Mouse (Mus musculus) embryo, embryonic 11 days (tissue): ENCODE results near the gene Actn4.
"Not testable (repeated sequence)": the region's sequence is repeated elsewhere in the genome, so short reads cannot be mapped to it uniquely, and the experiment has no call there.

Source experiments
- DNase-seq: peaks from one replicate; pipeline ENCODE4 v3.0.0-alpha.2; 2015

Actn4 gene

DNA sequence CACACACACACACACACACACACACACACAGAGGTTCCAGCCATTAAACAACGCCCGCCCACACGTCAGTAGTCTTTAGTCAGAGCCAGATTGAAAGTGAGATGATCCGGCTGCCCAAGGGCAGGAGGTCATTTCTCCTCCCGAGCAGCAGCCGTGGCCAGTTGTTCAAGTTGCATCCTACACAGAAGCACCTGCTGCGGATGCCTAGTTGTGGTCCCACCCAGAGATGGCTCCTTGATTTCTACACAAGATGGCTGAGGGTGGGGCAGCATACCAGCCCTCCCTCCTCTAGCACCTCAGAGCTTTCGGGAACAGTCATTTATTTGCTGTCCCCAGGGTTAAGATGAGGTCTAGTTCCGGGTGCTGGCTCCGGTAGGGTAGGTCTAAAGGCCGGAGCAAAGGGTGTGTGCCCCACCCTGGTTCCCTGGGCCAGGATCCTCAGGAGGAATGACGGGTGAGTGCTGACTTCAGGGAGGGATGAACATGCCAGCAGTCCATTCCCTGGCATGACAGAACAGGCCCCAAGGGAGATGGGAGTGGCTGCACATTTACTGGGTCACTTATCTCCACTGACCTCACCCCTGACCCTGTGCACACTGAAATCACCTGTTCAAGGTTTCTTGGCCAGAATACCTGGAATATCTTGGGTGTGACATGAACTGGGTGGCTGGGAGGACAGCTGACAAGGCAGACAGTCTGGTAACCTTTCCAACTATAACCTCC, 7.7 kb upstream of the Actn4 start:
- no peak for DNase-seq

DNA sequence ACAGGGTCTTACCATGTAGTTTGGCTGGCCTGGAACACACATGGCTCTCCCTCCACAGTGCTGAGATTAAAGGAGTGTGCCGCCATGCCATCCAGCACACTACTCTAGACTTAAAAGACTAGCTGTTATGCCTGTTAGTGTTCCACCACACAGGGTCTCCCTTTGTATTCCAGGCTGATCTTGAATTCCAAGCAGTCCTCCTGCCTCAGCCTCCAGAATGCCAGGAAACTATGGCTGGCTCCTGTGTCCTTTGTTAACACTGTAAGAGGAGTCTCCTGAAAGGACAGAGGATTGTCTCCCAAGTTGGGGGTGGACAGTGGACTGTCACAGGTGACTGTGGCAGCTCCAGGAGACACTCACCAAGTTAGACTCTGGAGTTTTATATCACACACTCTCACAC, 7.1 kb upstream of the Actn4 start:
- no peak for DNase-seq

DNA sequence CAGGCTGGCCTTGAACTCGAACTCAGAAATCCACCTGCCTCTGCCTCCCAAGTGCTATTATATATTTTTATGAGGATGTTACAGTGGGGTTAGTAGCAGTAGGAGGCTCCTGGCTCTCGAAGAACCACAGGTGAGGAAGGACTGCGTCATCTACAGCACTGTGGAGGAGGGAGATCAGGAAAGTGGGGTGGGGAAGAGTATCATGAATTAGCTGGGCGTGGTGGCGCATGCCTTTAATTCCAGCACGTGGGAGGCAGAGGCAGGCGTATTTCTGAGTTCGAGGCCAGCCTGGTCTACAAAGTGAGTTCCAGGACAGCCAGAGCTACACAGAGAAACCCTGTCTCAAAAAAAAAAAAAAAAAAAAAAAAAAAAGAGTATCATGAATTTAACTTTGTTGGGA, 6.0 kb upstream of the Actn4 start:
- DNase-seq, result not testable (repeated sequence)

DNA sequence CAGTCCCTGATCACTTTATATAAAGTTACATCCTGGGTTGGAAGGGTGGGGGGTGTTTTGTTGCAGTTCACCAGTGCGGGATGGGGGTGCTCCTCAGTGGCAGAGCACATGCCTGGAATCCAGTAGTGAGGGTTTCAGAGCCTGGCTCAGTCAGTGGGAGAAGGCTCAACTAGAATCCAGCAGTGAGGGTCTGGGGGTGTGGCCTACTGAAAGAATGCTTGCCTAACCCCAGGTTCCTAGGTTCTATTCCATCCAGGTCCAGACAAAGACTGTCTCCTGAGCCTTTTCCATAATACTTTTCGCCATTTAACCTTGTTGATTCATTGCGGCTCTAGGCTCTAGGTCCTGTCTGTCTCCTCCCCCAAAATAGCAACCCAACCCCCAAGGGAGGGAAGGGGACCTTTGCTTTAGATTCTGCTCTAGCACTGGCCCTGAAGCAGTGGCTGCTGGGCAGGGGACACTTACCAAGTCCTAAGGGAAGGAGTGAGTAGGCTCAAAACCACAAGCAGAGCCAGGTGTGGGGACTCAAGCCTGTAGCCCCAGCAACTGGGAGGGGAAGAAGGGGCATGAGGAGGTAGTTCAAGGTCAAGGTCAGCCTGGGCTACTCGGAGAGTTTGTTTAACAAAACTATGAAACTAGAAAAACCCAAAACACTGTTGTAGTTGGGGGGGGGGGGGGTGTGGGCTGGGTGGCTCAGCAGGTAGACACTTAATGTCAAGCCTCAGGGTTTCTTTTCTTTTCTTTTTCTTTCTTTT, 4.8 kb upstream of the Actn4 start:
- no peak for DNase-seq

DNA sequence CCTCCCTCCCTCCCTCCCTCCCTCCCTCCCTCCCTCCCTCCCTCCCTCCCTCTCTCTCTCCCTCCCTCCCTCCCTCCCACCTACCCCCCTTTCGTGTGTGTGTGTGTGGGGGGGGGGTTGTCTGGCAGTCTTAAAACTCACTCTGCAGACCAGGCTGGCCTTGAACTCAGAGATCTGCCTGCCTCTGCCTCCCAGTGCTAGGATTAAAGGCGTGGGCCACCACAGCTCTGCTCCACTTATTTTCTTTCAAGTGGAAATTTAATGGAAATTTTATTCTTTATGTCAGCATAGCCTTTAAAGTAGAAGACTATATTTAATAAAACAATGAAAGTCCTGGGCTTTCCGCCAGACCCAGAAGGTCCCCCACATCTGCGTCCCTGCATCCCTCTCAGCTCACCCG, 4.0 kb upstream of the Actn4 start:
- no peak for DNase-seq

DNA sequence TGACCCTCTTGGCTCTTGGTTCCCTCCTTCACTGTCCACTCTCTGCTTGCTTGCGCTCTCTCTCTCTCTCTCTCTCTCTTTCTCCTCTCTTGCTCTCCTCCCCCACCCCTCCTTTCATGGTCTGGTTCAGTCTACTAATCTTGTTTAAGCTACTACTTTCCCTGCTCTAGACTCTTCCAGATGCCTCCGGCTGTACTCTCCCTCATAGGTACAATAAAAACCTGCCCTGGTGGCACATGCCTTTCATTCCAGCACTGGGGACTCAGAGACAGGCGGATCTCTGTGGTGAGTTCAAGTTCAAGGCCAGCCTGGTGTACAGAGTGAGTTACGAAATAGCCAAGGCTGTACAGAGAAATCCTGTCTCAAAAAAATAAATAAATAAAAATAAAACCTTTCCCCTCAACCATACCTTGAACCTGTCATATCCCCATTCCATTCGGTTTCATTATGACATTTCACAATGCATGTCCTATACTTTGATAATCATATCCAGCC, 3.3 kb upstream of the Actn4 start:
- DNase-seq, result no peak

DNA sequence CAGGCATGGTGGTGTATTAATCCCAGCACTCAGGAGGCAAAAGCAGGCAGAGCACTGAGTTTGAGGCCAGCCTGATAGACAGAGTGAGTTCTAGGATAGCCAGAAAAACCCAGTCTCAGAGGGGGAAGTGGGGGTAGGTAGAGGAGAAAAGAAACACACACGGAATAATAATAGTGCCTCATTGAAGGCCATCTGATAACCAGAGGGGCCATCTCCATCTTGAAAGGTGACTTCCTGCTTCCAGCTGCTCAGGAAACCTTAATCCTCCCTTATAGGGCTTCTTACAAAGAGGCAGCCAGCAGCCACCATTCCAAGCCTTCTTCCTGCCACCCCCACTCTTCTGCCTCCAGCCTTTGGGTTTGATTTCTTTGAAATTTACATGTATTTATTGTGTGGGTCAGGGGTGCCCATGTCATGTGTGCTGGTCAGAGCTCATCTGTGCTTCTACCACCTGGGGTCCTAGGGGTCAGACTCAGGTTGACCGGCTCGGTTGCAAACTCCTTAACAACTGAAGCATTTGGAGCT, 1.3 kb upstream of the Actn4 start:
- DNase-seq, result no peak

DNA sequence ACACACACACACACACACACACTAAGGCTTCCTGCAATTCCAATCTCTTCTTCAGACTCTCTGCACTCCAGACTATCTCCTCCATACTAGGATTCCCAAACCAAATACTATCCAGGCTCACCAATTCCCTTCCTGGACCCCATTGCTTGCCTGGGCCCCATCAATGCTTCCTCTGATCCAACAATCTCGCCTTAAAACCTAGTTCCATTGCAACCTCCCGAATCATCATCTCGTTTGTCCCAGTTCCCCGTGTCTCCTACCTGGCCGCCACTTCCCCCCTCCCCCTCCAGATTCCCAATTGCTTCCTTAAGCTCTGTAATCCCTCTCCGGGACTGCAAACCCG, 585 bp downstream of the Actn4 start:
- no peak for DNase-seq

DNA sequence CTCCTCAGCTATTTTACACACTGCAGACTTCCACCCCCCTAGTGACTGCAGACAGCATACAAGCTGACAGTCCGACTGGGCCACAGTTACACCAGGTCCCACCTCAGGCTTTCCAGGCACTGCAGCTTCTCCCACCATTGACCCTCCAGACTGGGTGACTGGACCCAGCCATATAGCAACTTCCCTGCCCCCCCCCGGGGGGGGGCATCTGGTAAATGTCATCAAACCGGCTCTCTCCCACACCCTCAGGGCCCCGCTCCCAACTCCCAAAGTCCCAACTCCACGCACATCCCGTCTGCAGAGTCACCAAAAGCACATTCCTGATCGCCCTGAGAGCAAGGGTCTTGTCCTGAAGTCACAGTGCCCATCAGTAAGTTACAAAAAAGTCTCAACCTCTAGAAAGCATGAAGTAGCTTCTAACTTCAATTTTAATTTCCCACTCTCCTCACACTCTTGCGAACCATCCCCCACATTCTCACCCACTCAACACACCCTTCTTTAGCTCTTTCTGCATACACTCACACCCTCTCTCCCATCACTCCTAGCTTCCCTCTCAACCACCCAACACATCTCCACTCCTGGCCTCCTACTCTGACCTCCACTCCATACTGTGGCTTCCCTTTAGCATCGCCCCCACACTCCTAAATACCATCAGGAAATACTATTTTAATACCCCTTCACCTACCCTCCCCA, 1.6 kb downstream of the Actn4 start:
- DNase-seq, result no peak

DNA sequence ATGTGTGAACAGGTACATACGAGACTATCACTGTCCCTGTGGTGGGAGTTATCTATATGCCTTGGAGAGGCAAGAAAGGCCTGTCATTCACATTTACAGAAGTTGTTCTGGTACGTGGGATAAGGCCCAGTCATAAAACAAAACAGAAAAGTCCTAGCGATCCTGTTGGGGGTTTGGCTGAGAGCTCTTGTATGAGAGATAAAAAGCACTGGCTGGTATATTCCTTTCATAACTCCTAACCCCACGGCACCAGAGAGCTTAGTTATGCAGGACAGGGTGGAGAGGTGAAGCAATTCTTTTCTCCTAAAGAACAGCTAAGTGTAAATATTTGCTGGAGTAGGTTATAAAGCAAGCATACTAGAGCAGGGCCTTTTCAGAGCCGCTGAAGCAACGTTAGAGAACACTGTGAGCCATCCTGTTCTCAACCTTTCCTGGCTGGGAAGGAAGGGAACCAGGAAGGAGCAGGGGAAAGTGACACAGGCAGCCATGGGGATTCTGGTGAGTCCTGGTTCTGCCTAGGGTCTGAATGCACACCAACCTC, 2.6 kb downstream of the Actn4 start:
- DNase-seq, result no peak

DNA sequence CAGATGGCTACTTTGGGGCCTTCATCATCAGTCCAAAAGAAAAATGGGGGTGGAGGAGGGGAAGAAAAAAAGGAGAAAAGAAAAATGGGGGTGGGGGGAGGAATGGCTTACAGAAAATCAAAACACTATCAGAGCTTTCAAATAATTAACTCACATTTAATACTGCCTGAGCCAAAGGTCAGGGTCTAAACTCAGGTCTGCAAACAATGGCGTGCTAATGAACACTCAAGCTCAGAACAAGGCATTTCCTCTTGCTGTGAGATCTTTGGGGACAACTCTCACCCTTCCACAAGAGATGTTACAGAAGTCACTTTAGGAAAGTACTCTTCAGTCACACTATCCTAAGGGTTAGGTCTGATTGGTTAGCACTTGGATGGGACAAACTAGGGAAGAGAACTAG, 3.4 kb downstream of the Actn4 start:
- no peak for DNase-seq

DNA sequence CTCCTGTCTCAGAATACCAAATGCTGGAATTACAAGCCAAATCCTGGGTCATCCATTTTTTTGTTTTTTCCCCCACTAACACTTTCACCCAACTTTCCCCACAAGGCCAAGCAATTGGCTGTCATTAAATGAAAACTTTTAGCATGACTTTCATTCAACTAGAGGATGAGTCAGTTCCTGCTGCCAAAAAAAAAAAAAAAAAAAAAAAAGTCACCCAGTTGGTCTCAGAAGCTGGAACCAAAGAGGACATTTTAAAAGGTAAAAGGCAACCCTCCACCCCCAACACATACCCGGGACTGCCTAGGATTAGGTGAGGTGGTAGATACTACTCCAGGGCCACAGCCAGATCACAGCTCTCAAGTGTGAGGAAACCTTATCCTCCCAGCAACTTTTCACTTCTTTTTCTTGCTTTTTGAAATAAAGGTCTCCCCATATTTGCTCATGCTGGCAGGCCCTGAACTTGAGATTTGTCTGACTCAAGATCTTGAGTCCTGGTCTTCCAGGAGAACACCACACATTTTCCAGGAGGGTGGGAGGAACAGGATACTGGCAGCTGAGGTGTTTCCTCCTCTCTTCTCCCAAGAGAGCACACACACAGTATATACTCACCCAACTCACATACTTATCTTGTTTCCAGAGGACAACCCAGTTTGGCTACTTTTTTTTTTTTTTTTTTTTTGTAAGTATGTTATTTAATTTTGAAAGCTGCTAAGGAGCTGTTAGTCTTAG, 4.0 kb downstream of the Actn4 start:
- DNase-seq, result no peak

DNA sequence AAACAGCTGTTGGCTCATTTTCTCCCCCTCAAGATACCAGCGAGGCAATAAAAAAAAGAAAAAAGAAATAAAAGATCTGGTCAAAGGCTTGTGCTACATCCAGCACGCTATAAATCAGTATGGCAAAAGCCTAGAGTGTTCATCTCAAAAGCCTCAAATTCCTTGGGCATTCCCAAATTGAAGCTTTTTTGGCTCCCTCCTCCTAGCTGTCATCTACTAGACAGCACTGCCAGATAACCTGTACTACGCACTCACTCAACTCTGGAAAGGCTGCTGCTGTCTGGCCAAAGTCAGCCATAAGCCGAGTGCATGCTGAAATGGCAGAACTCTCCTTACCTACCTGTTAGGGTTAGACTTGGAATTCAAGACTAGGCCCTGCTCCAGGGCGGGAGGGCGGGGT, 4.9 kb downstream of the Actn4 start:
- no peak for DNase-seq

DNA sequence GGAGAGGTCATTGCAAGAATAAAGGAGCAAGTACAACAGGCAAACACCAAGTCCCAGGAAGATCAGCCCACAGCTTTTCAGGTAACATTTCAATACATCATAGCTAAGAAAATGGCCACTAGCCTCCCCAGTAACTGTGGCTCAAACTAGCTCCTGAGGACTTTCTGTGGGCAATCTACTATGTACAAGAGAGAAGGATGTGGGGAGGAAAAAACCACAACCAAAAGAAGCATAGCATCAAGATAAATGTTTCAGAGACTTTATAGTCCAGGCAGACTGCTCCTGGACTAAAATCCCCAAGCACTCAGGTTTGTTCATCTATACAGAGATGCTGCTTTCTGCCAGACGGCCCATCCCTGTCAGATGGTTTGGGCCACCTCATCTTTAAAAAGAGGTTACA, 5.9 kb downstream of the Actn4 start:
- no peak for DNase-seq

DNA sequence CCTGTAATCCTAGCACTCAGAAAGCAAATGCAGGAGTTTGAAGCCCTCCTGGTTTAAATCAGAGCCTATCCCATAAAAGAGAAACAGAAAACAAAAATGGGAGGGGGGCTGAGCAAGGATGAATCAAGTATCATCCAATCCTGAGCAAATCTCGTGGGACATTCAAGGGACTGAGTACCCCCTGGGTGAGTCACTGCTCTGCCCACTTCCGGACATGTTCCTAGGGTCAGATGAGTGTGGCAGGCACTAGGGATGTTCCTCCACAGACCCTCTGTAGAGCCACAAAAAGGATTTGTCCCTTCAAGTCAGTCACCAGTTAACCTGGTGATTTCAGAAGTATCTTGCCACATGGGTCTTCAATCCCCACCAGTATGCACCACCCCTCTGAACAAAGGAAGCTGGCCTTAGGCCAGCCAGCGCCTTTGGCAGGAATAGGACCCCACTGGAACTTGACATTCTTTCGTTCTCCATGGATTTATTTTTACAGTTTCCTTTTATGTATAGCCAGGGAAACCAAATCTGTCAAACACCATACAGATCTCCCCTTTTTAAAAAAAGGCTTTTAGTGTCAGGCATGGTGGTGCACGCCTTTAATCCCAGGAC, 6.7 kb downstream of the Actn4 start:
- no peak for DNase-seq

DNA sequence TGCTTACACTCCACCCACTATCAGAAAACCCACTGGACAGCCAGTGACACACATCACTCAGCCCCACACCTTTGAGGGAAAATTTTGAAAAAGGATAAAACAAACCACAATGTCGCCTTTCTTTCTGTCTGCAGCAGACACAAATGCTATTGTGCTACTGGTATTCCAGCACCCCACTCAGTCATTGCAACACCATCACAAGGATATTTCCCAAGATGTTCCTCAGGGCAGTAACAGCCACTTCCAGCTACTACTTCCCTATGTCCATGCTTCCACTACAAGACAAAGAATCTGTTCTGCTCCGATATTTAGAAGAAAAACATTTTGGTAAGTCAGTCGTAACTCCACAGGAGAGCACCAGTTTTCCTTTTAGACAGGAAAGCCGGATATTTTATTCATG, 7.4 kb downstream of the Actn4 start:
- no peak for DNase-seq

DNA sequence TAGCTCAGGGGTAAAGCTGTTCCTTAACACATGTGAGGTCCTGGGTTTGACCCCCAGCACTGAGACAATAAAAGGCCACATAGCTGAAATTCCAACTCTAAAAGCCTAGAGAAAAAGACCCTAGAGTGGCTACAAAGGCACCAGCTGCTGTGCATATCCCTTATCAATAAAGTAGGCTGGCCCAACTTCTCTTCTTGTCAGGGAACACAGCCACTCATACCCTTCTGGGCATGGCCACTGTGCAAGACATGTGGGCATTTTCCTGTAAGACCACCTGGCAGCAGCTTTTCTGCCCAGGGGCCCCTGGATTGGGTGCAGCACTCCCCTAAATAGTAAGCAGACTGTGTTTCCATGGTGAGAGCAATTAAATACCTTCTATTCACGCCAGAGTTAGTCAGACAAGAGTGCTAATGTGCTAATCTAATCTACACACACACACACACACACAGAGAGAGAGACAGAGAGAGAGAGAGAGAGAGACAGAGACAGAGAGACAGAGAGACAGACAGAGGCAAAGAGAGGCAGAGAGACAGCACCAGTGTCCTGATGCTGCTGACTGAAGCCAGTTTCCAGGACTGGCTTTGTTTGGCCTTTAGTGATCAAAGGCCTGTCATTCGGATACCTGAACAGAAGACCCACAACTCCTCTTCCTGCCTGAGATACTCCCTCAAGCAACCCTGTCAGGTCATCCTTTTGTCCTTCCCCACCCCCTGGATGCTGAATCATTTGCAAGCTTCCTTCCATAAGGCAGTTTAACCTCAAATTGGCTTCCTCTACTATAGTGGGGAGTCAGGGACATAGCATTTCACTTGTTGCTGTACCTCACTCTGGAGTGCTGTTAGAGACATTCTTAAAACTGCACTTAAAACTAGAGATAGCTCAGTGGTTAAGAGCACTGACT, 8.4 kb downstream of the Actn4 start:
- peak; percentile 66 for DNase-seq

DNA sequence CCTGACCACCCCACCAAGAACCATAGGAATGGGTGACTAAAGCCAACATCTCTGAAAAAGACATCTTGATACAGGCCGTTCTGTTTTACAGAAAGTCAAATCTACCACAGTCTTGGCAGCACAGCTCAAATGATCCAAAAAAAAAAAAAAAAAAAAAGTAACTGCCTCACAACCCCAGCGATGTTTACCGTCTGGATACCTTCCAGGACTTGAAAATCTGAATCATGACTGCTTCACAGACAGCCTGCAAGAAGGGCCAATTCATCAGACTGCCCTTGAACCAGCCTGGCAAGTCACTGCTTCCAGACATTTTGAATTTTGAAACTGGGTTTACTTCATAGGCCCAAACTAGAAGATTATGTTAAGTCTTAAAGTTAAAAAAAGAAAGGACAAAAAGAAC, 9.4 kb downstream of the Actn4 start:
- no peak for DNase-seq

DNA sequence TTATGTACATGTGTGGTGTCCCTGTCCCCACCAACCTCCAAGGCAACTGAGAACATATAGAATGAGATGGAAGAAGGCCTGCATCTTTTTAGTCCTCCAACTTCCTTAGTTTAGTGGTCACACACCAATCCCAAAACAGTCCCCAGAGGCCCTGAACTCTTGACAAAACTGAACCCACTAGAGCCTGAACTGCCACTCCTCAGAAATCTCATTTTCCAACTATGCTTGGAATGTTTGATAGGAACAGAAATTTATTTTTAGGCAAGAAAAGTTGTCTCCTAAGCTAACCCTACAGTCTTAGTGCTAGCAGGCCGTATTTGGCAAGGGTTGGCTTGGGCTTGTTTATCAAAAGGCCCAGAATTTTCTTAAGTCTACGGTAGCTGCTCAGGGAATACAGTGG, 10.4 kb downstream of the Actn4 start:
- DNase-seq, result no peak

DNA sequence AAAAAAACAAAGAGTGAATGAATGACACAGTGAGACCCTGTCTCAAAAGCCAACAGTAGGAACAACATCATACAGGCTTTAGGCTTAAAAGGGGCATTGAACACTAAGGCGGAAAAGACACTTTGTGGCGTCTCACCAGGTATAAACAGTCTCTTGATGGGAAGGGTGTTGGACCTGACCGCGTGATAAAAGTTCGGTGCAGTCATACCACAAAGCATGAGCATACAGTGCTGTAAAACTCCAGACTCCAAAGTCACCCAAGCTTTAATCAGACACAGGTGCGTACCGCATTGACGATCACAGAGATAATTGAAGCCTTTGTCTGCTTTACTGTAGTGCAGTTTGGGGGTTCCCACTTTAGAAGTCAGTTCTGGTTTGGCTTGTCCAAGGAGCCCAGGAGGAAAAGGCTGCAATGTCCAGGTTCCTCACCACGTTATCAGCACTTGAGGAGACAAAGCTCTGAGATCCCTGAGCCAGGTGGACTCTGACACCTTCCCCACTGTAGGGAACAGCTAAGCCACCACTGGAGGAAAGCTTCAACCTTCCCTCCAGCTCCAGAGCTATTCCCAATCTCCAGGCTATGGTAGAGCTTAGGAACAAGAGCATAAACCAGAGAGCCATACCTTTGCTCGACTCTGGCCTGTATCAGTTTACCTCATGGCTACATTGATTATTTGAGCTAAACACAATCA, 11.6 kb downstream of the Actn4 start:
- DNase-seq, result no peak

DNA sequence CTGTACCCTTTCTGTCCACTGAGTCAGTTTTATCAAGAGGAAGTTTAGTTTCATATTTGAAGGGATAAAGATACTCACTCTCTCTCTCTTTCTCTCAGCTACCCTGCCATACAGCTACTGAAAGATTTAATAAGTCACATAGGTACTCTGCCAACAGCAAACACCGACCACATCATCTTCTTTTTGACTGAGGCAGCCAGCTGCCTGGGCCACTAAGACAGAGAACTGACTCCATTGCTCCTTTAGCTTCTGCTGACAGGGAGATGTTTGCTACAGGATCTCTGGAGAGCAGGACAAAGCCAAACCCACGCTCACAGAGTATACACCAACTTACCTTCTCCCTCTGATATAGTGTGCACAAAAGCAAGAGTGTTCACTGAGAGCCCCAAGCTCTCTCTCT, 12.8 kb downstream of the Actn4 start:
- DNase-seq, result no peak
